Mouse (Mus musculus) adrenal gland, adult (tissue): ENCODE measurements at regions not wholly inside any gene's neighbourhood (a gene's known extent, or its start where the extent isn't known, plus 50 kb on each side); places are given as distances from the start of the nearest gene placed in this dataset.

Source experiments
- DNase-seq, 2 experiments: peaks; one replicate each; pipeline ENCODE4 v3.0.0; 2022 to 2023; ENCODE audit warnings: low spot score in 1 of 2; ENCODE audit not compliant: inconsistent age in 2 of 2

DNA sequence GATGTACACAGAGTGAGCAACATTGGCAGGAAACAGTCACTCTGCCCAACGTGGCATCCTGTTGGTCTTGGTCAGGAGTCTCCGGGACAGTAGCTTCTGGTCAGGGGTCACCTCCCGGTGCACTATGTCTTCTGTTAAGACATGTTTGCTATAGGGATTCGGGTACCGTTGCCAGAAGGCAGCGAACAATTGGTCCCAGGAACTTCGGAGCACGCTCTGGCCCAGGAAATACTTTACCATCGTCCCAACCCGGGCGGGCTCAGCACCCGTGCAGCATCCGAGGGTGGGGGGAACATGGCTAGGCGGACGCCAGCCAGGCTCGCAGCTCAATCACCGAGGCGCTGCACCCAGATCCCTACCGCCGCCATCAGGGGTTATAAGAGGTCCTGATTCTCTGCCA is 80.6 kb upstream of the Adam23 start:
- DNase-seq: no peak

DNA sequence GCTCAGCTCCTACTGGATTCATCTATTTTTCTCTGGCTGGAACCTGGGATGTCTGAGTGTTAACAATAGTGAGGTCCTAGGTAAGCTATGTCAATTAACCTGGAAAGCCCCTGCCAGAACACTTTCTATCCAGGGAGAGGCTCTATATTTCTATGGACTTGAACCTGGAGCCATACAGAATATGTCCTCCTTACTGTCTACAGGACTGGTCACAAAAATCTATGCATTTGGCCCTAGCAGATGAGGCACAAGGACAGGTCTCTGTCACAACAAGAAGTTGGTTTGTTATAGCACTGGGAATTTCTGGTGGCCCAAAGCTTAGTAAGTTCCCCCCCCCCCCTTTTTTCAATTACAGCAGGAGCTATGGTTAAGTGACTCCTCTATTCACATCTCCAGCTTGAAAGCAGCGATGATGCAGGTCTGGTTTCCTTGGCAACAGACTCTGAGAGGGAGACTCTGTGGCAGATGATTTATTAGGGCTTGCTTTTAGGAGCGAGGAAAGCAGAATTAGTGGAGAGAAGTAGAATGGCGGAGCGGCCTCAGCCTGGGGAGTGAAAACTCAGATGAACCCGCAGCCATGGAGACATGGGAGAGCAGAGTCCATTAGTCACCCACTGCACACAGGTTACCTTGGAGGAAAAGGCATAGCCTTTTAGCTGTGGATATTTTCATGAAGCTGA is 77.9 kb upstream of the Adam23 start:
- DNase-seq: peak in 1 of 2 experiments; percentile 39

DNA sequence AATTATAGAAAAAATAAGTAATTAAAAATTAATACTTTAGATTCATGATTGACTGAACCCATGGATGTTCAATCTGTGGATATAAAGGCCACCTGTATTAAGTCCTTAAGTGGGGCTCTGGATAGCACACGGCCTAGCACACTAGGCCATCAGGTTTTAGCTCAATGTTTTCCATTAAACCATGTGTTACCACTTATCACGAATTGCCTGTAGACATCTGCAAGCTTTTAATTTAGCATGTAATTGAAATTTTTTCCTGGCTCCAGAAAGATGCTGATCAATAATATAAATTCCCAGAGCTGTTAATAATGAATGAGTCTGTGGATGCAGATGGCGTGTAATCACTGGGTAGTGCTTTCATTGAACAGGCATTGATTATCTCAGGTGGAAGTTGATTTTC is 76.8 kb upstream of the Adam23 start:
- no peak for DNase-seq

DNA sequence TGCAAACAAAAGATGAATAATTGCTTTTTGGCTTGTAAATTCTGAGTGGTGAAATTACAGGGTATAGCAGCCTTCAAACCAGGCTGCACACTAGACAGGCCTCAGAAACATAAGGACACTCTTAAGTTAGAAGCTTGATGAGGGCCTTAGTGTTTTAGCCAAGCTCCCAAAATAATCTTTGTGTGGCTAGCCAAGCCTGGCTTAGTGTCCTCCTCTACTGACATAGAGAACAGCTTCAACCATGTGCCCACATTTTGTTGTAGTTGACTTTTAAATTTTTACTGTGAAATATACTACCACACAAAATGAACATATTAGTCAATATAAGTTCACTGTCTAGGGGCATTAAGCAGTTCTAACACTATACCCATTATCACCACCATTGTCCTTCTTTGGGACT is 76.1 kb upstream of the Adam23 start:
- DNase-seq: no peak

DNA sequence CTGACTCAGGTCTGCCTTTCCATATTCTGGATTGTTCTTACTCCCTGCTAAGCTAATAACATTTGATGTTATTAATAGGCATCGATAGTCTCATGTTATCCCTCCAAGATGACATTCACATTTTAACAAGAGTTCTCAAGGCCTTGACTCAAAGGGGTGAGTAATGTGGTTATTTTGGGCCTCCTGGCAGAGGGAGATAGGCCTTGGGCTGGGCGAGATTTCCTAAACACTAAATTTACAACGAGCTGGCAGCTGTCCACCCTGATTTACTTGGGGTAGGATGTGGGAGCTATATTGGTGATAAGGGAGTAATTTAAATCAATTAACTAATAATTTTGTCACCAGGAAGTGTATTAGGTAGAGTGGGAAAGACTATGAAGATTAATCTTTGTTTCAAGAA is 62.6 kb upstream of the Adam23 start:
- peak; percentile 76 to 92 for DNase-seq

DNA sequence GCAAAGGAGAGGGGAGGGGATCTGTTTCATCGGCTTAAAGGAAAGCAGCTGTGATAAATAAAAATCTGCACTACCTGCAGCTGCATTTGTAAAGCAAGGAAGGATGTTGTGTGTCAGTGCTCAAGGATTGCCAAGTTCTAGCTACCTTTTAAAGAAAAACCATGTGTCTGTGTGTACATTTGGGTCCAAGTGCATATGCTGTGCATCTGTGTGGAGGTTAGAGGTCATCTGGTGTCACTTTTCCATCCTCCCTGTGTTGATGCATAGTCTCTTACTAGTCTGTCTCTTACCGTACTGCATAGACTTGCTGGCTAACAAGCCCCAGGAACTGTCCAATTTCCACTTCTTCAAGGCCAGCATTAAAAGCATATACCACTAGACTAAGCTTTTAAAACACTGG is 60.6 kb upstream of the Adam23 start:
- DNase-seq: peak in 1 of 2 experiments; percentile 17

DNA sequence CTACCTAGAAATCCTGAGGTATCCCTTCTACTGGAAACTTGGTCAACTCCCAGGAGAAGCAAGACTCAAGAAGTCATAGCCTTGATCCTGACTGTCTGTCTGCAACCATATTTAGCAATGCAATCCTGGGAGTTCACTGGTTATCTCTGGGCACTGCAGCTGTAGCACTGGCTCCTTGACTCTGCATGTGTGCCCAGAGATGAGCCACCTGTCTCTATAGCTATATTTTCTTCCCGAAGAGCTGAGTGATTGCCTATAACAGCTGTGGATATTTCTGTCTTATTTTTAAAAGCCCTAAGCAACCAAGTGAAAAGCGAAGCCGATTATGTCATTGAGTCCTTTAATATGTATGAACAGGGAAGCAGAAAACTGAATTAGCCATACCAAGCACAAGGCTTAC is 50.3 kb upstream of the Adam23 start:
- peak in 1 of 2 experiments; percentile 12 for DNase-seq
